Mouse (Mus musculus): ENCODE data around the gene Pde1c. TPM values are rescaled to one million over a fixed set of nuclear protein-coding genes. Genes with fewer than 3 reads are reported as not detected.

The Pde1c gene
- total and polyA plus RNA-seq, 3 experiments = 9.7 to 85.7 (median 64.9) TPM

GRCm38 (mm10) chr6:56271741-56272140 lies 297.2 kb downstream of the Pde1c start:
- Histone ChIP-seq H3K4me1 (ENCODE audit: control insufficient read depth, insufficient read depth, low read length) (no peaks in the 10 kb centered on the region), H3K4me3 (no peak overlapping the region), H3K79me2 (replicated peaks; ENCODE audit: control insufficient read depth, insufficient read depth, low read length) (peaks cover 2% of the 10 kb centered on the region; the same call in 1 of the 2 replicates), H3K36me3 (ENCODE audit: control insufficient read depth, insufficient read depth, low read length) (no peaks in the 10 kb centered on the region), H3K27me3 (ENCODE audit: control insufficient read depth, insufficient read depth, low read length) (no peaks in the 10 kb centered on the region), H3K27ac (no peak overlapping the region), H3K9ac (ENCODE audit: low read depth, low read length) (no peak overlapping the region)
- DNase-seq = no peak
- WGBS = 79% methylated on average over 2 of the region's 2 CpGs
- intact Hi-C loops (cut with DNase I) = no loop called here
- TF ChIP-seq POLR2A (IDR thresholded peaks at IDR 0.05; ENCODE audit: insufficient read depth, low read depth, low read length) = no peak
- no peak for TF ChIP-seq EP300 (IDR thresholded peaks at IDR 0.05; ENCODE audit: insufficient read depth, low read depth, low read length)
- TF ChIP-seq CTCF (IDR thresholded peaks at IDR 0.05) = no peak

- H3K4me3 ChIP-seq = no peak overlapping the region
- H3K36me3 ChIP-seq (ENCODE audit: control insufficient read depth, insufficient read depth, low read length) = no peaks in the 10 kb centered on the region
- no peaks in the 10 kb centered on the region for H3K4me1 ChIP-seq (ENCODE audit: control insufficient read depth, insufficient read depth, low read length)
- H3K79me2 ChIP-seq (replicated peaks; ENCODE audit: control insufficient read depth, insufficient read depth, low read length) = 0 out of 2 replicates have a peak, but pooled peaks cover 2% of the 10 kb centered on the region
- intact Hi-C loops (cut with DNase I) = no loop called here
- WGBS = 84% methylated on average over 4 of the region's 4 CpGs
- no peak overlapping the region for H3K9ac ChIP-seq (ENCODE audit: low read depth, low read length)
- TF ChIP-seq POLR2A (IDR thresholded peaks at IDR 0.05; ENCODE audit: insufficient read depth, low read depth, low read length) (no peak), EP300 (IDR thresholded peaks at IDR 0.05; ENCODE audit: insufficient read depth, low read depth, low read length) (no peak), CTCF (IDR thresholded peaks at IDR 0.05) (no peak)
- no peaks in the 10 kb centered on the region for H3K27me3 ChIP-seq (ENCODE audit: control insufficient read depth, insufficient read depth, low read length)
- no peak overlapping the region for H3K27ac ChIP-seq
- no peak for DNase-seq
Measured at GRCm38 (mm10) chr6:56264509-56264908, 304.4 kb downstream of the Pde1c start.

GRCm38 (mm10) chr6:56260118-56260517 lies 308.8 kb downstream of the Pde1c start:
- Histone ChIP-seq H3K4me3 (no peak overlapping the region), H3K27ac (no peak overlapping the region), H3K79me2 (replicated peaks; ENCODE audit: control insufficient read depth, insufficient read depth, low read length) (no peaks in the 10 kb centered on the region), H3K9ac (ENCODE audit: low read depth, low read length) (no peak overlapping the region), H3K4me1 (ENCODE audit: control insufficient read depth, insufficient read depth, low read length) (no peaks in the 10 kb centered on the region), H3K27me3 (ENCODE audit: control insufficient read depth, insufficient read depth, low read length) (no peaks in the 10 kb centered on the region), H3K36me3 (ENCODE audit: control insufficient read depth, insufficient read depth, low read length) (no peaks in the 10 kb centered on the region)
- DNase-seq = no peak
- no peak for TF ChIP-seq CTCF (IDR thresholded peaks at IDR 0.05)
- TF ChIP-seq POLR2A (IDR thresholded peaks at IDR 0.05; ENCODE audit: insufficient read depth, low read depth, low read length) = no peak
- no peak for TF ChIP-seq EP300 (IDR thresholded peaks at IDR 0.05; ENCODE audit: insufficient read depth, low read depth, low read length)
- intact Hi-C loops (cut with DNase I) = no loop called here
- 43% methylated on average over 3 of the region's 3 CpGs for WGBS

GRCm38 (mm10) chr6:56257555-56258297 lies 311.2 kb downstream of the Pde1c start:
- TF ChIP-seq EP300 (IDR thresholded peaks at IDR 0.05; ENCODE audit: insufficient read depth, low read depth, low read length) (no peak), POLR2A (IDR thresholded peaks at IDR 0.05; ENCODE audit: insufficient read depth, low read depth, low read length) (no peak), CTCF (IDR thresholded peaks at IDR 0.05) (no peak)
- Histone ChIP-seq H3K27ac (no peak overlapping the region), H3K4me3 (no peak overlapping the region), H3K4me1 (ENCODE audit: control insufficient read depth, insufficient read depth, low read length) (no peaks in the 10 kb centered on the region), H3K79me2 (replicated peaks; ENCODE audit: control insufficient read depth, insufficient read depth, low read length) (no peaks in the 10 kb centered on the region), H3K27me3 (ENCODE audit: control insufficient read depth, insufficient read depth, low read length) (no peaks in the 10 kb centered on the region), H3K9ac (ENCODE audit: low read depth, low read length) (no peak overlapping the region), H3K36me3 (ENCODE audit: control insufficient read depth, insufficient read depth, low read length) (no peaks in the 10 kb centered on the region)
- WGBS = 94% methylated on average over 2 of the region's 2 CpGs
- intact Hi-C loops (cut with DNase I) = no loop called here
- no peak for DNase-seq

- Histone ChIP-seq H3K9ac (ENCODE audit: low read depth, low read length) (no peak overlapping the region), H3K4me1 (ENCODE audit: control insufficient read depth, insufficient read depth, low read length) (no peaks in the 10 kb centered on the region), H3K79me2 (replicated peaks; ENCODE audit: control insufficient read depth, insufficient read depth, low read length) (no peaks in the 10 kb centered on the region), H3K4me3 (no peak overlapping the region), H3K27me3 (ENCODE audit: control insufficient read depth, insufficient read depth, low read length) (no peaks in the 10 kb centered on the region), H3K36me3 (ENCODE audit: control insufficient read depth, insufficient read depth, low read length) (no peaks in the 10 kb centered on the region), H3K27ac (no peak overlapping the region)
- DNase-seq = no peak
- 79% methylated on average over 3 of the region's 3 CpGs for WGBS
- intact Hi-C loops (cut with DNase I) = no loop called here
- TF ChIP-seq POLR2A (IDR thresholded peaks at IDR 0.05; ENCODE audit: insufficient read depth, low read depth, low read length) = no peak
- TF ChIP-seq CTCF (IDR thresholded peaks at IDR 0.05) = no peak
- TF ChIP-seq EP300 (IDR thresholded peaks at IDR 0.05; ENCODE audit: insufficient read depth, low read depth, low read length) = no peak
Measured at GRCm38 (mm10) chr6:56250091-56250490, 318.8 kb downstream of the Pde1c start.

- WGBS = 71% methylated on average over 1 of the region's 1 CpGs
- Histone ChIP-seq H3K27me3 (ENCODE audit: control insufficient read depth, insufficient read depth, low read length) (no peaks in the 10 kb centered on the region), H3K79me2 (replicated peaks; ENCODE audit: control insufficient read depth, insufficient read depth, low read length) (no peaks in the 10 kb centered on the region), H3K27ac (no peak overlapping the region), H3K9ac (ENCODE audit: low read depth, low read length) (no peak overlapping the region), H3K4me3 (no peak overlapping the region), H3K4me1 (ENCODE audit: control insufficient read depth, insufficient read depth, low read length) (peaks cover 1% of the 10 kb centered on the region; the same call in 1 of the 2 replicates), H3K36me3 (ENCODE audit: control insufficient read depth, insufficient read depth, low read length) (no peaks in the 10 kb centered on the region)
- DNase-seq = no peak
- TF ChIP-seq CTCF (IDR thresholded peaks at IDR 0.05) (no peak), EP300 (IDR thresholded peaks at IDR 0.05; ENCODE audit: insufficient read depth, low read depth, low read length) (no peak), POLR2A (IDR thresholded peaks at IDR 0.05; ENCODE audit: insufficient read depth, low read depth, low read length) (no peak)
- intact Hi-C loops (cut with DNase I) = no loop called here
Measured at GRCm38 (mm10) chr6:56191426-56192140, 377.3 kb downstream of the Pde1c start.

Data from heart, adult 2 months (tissue).